Mouse (Mus musculus) hindbrain, embryonic 14.5 days (tissue): ENCODE measurements around the gene Slit1. TPM values are rescaled to one million over a fixed set of nuclear protein-coding genes. Genes with fewer than 3 reads are reported as not detected.

Experiments
- ATAC-seq: fragments of 200-750 bp; cut with Nextera tagmentation; 2 replicates; pipeline ENCODE4 v1.8.0; 2017; ENCODE audit warnings: moderate number of reproducible peaks, mild to moderate bottlenecking, moderate TSS enrichment, moderate library complexity; ENCODE audit not compliant: low FRiP score
- DNase-seq: peaks from one replicate; pipeline ENCODE4 v3.0.0-alpha.2; 2015; ENCODE audit warnings: low spot score
- H3K27ac ChIP-seq: fragments of 300-500 bp; sonication (generic); 2 replicates; pipeline ENCODE4 v1.5.1; 2014; ENCODE audit warnings: mild to moderate bottlenecking, moderate library complexity
- H3K27me3 ChIP-seq: fragments of 300-500 bp; sonication (generic); 2 replicates; pipeline ENCODE4 v1.6.1; 2014; ENCODE audit warnings: mild to moderate bottlenecking, low read length, mixed read lengths; ENCODE audit not compliant: control insufficient read depth, insufficient read depth
- H3K36me3 ChIP-seq: fragments of 300-500 bp; sonication (generic); replicated peaks from 2 replicates; pipeline ENCODE4 v1.6.1; 2014; ENCODE audit not compliant: control insufficient read depth, insufficient read depth
- H3K4me1 ChIP-seq: fragments of 300-500 bp; sonication (generic); replicated peaks from 2 replicates; pipeline ENCODE4 v1.6.1; 2014; ENCODE audit warnings: antibody characterized with exemption, low read length, mixed read lengths; ENCODE audit not compliant: control insufficient read depth, insufficient read depth
- H3K4me2 ChIP-seq: fragments of 300-500 bp; sonication (generic); replicated peaks from 2 replicates; pipeline ENCODE4 v1.6.1; 2014; ENCODE audit warnings: mild to moderate bottlenecking, moderate library complexity
- H3K4me3 ChIP-seq: fragments of 300-500 bp; sonication (generic); replicated peaks from 2 replicates; pipeline ENCODE4 v1.5.1; 2014; ENCODE audit warnings: mild to moderate bottlenecking, low read length
- H3K9ac ChIP-seq: fragments of 300-500 bp; sonication (generic); 2 replicates; pipeline ENCODE4 v1.6.1; 2014
- H3K9me3 ChIP-seq: fragments of 300-500 bp; sonication (generic); 2 replicates; pipeline ENCODE4 v1.6.1; 2016; ENCODE audit warnings: low read length; ENCODE audit not compliant: control insufficient read depth
- WGBS: fragments of 180-500 bp; shearing (Covaris S2); extraction: QIAGEN DNeasy Blood & Tissue Kit; methylation state at CpG from one replicate; pipeline ENCODE4 v1.1.7; 2014; 5-methylcytosine and 5-hydroxymethylcytosine counted together
- polyA plus RNA-seq: library from polyadenylated mRNA; unstranded; fragments of >200 nt; fragmentation: Nextera tagmentation; extraction: Ambion mirVana; gene quantifications from 2 replicates; pipeline ENCODE4 v1.2.1, GENCODE M21; 2014

The Slit1 gene
- 31.7 and 36.4 TPM in 2 replicates for polyA plus RNA-seq

DNA sequence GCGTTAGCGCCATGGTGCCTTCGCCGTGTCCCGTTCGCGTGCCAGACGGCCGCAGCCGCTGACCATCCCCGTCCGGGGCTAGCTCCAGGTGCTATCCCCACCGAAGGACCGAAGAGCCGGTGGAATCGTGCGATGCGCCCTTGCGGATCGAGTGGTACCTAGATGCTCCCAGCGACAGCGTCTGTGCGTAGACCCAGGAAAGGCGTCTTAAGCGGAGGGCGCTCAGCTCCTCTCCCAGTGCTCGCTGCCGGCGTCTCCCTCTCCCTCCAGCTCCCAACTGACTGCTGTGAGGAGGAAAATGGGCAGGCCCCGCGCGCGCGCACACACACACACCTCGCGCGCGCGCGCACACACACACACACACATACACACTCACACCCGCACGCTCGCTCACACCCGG lies at the start of gene Slit1:
Slit1 (minus strand) TSS at position 270 of the 400 bp plus-strand sequence.
- peak; percentile 76 for DNase-seq
- Histone ChIP-seq H3K4me2 (peak within 1 kb of the TSS; percentile 74), H3K4me1 (peaks cover 60% of the 10 kb centered on the region), H3K27me3 (0 out of 2 replicates have a peak, but pooled peaks cover 3% of the 10 kb centered on the region), H3K9me3 (no peaks in the 10 kb centered on the region), H3K36me3 (no peaks in the 10 kb centered on the region), H3K4me3 (peak within 1 kb of the TSS; percentile 71), H3K9ac (peak within 1 kb of the TSS; percentile 86), H3K27ac (peak within 1 kb of the TSS; percentile 83)
- ATAC-seq, result peak; percentile 34
- under 1% methylated on average over 40 of the region's 44 CpGs for WGBS

DNA sequence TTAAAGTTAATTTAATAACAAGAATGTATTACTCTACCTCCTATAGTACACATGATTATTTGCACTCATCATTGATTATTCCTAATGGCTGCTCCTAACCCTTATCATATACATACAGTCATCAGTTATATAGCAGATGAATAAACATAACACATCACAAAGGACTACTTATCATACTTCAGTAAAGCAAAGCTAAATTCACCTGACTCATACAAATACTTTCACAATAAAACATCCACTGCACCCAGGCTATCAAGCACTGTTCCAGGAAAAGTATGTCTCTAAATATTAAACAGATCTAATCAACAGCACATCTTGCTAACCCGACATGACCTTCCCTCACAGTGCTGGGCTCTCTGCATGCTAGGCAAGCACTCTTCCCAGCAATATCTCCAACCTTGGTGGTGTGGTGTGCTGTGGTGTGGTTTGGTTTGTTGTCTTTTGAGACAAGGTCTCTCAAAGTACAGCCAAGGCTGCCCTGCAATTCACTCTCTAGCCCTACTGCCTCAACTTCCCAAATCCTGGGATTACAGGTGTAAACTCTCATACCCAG lies 49.5 kb upstream of the Slit1 start:
- 81% methylated on average over 1 of the region's 1 CpGs for WGBS
- DNase-seq (no peak), ATAC-seq (no peak)
- H3K4me2 ChIP-seq, result no peak overlapping the region
- no peaks in the 10 kb centered on the region for H3K27me3 ChIP-seq
- no peaks in the 10 kb centered on the region for H3K9me3 ChIP-seq
- H3K27ac ChIP-seq, result no peak overlapping the region
- H3K4me1 ChIP-seq, result no peaks in the 10 kb centered on the region
- H3K36me3 ChIP-seq, result no peaks in the 10 kb centered on the region
- no peak overlapping the region for H3K4me3 ChIP-seq
- H3K9ac ChIP-seq, result no peak overlapping the region

DNA sequence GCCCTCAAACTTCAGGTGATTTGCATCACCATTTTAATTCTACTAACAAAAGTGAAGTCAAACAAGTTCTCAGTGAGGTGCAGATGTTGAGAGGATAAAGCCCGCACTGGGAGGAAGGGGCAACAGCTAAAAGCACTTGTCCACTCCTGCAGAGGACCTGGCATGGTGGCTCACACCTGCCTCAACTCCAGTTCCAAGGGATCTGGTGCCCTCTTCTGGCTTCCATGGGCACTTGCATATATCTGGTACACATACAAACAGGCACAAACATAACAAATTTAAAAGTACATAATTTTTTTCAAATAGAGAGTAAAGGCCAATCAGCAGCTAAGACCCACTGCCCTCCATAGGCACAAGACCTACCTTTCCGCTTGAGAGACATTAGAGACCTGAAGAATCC lies 47.9 kb upstream of the Slit1 start:
- no peak overlapping the region for H3K4me2 ChIP-seq
- H3K27ac ChIP-seq, result no peak overlapping the region
- DNase-seq (no peak), ATAC-seq (no peak)
- H3K4me1 ChIP-seq, result no peaks in the 10 kb centered on the region
- H3K4me3 ChIP-seq, result no peak overlapping the region
- no peaks in the 10 kb centered on the region for H3K27me3 ChIP-seq
- peaks cover 2% of the 10 kb centered on the region; the same call in 1 of the 2 replicates for H3K36me3 ChIP-seq
- WGBS, result 98% methylated on average over 2 of the region's 2 CpGs
- H3K9me3 ChIP-seq, result no peaks in the 10 kb centered on the region
- H3K9ac ChIP-seq, result no peak overlapping the region

DNA sequence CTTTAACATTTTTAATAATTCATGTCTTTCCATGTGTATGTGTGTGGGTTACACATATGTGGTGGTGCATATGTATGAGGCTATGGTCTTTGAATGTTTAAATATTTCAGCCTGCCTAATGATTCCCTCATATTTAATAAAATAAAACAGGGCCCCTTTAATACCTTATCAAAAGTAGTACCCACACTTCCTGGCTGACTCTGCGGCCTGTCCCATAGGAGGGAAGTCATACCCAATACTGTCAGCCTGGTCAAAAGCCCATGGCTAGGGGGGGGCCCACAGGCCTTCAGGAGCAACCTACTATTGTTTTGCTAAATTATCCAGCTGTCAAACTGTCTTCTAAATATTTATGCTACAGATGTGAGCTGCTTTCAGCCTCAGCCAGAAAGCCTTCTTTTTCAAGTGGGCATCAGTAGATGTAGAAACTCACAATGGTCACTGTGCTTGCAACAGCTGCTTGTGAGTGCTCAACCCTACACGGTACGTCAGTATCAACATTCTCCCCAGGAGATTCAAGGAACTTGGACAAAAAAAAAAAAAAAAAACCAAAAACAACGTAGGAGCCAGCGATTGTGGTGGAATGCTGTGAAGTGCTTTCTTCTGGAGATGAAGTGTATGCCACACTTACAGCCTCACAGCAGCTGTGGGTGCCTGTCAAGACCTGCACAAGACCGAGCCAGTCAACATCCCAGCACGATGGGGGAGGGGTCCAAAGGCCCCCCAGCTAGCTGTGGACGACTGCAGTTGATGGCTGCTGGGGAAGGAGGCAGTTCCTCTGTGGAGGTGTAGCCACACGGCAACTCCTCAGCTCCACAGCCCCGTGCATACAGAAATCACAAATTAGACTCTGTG lies 45.9 kb upstream of the Slit1 start:
- 69% methylated on average over 10 of the region's 10 CpGs for WGBS
- ATAC-seq, result no peak

DNA sequence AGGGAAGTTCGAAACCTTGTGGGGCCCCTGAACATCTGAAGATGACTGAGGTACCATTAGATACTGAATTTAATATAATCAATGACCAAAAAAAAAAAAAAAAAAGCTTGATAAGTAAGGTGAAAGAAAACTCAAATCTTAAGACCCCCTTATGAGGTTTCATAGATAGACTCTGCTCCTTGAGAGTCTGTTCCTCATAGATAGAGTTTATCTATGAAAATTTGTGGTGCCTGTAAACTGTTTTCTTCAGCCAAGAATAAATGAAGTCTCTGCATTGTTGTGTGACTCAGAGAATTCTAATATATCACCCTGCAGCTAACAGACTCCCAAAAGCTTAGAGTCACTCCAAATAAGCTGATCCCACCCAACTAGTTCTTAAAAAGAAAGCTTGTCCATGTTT lies 43.4 kb upstream of the Slit1 start:
- DNase-seq (no peak), ATAC-seq (no peak)
- Histone ChIP-seq H3K9ac (no peak overlapping the region), H3K9me3 (no peaks in the 10 kb centered on the region), H3K4me1 (no peaks in the 10 kb centered on the region), H3K27ac (no peak overlapping the region), H3K27me3 (no peaks in the 10 kb centered on the region), H3K4me3 (no peak overlapping the region), H3K36me3 (peaks cover 11% of the 10 kb centered on the region; the same call in 1 of the 2 replicates), H3K4me2 (no peak overlapping the region)
- WGBS, result 86% methylated on average over 1 of the region's 1 CpGs

More for the DNA sequence above, 45.9 kb upstream of the Slit1 start:
- Histone ChIP-seq H3K9ac (no peak overlapping the region), H3K4me1 (no peaks in the 10 kb centered on the region), H3K27me3 (no peaks in the 10 kb centered on the region), H3K9me3 (no peaks in the 10 kb centered on the region), H3K36me3 (peaks cover 11% of the 10 kb centered on the region; the same call in 1 of the 2 replicates), H3K4me2 (no peak overlapping the region), H3K27ac (no peak overlapping the region), H3K4me3 (no peak overlapping the region)
- DNase-seq, result no peak

DNA sequence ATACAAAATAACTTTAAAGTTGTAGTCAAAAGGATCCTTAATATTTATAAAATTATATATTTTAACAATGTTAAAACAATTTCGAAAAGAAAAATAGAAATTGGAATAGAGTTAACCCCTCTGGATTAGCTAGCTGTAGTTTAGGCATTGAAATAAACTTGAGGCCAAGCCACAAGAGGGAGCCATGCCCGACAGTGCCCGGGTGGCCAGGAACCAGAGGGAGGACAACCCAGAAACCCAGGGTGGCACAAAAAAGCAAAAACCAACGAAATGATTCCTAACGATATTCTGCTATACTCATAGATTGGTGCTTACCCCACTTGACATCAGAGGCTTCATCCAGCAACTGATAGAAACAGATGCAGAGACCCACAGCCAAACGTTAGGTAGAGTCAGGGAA lies 34.0 kb upstream of the Slit1 start:
- no peak for ATAC-seq
- H3K4me1 ChIP-seq, result no peaks in the 10 kb centered on the region

DNA sequence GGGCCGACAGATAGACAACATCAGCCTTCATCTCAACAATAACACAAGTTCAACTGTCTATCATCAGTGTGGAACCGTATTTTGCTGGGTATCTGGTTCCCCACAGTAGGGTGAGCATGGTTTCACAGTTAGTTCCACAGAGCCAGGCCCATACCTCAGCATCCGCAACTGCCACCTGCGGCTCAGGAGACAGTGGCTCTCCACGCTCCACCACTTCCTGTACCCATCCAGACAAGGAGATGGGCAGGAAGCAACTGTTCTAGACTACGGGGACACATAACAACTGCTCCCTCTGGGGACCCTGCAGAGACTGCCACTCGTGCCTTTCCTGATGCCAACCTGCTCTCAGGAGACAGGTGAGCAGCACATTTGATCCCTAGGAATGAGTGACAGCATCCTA lies 25.2 kb upstream of the Slit1 start:
- 95% methylated on average over 7 of the region's 7 CpGs for WGBS
- no peak overlapping the region for H3K4me2 ChIP-seq
- no peak overlapping the region for H3K9ac ChIP-seq
- H3K4me3 ChIP-seq, result no peak overlapping the region
- H3K36me3 ChIP-seq, result peaks cover 10% of the 10 kb centered on the region; the same call in 1 of the 2 replicates
- no peak overlapping the region for H3K27ac ChIP-seq
- H3K9me3 ChIP-seq, result no peaks in the 10 kb centered on the region
- DNase-seq, result no peak
- ATAC-seq, result no peak
- H3K27me3 ChIP-seq, result no peaks in the 10 kb centered on the region
- no peaks in the 10 kb centered on the region for H3K4me1 ChIP-seq

More for the DNA sequence above, 34.0 kb upstream of the Slit1 start:
- WGBS, result 87% methylated on average over 6 of the region's 6 CpGs
- H3K9ac ChIP-seq, result no peak overlapping the region
- H3K27me3 ChIP-seq, result no peaks in the 10 kb centered on the region
- no peak overlapping the region for H3K4me3 ChIP-seq
- H3K9me3 ChIP-seq, result no peaks in the 10 kb centered on the region
- H3K4me2 ChIP-seq, result no peak overlapping the region
- DNase-seq, result no peak
- H3K36me3 ChIP-seq, result peaks cover 23% of the 10 kb centered on the region
- H3K27ac ChIP-seq, result no peak overlapping the region

DNA sequence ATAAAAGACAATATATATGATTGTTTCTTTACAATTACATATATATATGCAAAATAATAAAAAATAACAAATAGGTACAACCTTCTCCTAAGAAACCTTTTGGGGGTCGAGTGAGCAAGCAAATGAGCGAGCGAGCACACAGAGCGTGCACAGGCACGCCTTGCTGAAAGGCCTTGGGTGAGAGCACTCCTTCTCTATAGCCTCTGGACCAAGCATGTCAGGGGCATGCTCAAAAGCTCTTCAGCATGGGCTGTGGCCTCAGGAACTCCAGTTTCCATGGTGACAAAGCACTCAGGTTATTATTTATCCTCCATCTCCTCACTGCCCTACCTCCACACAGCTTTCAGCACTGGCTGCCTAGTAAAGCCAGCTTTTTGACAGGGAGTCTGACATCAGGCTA lies 23.2 kb upstream of the Slit1 start:
- Histone ChIP-seq H3K27me3 (no peaks in the 10 kb centered on the region), H3K4me2 (no peak overlapping the region), H3K4me1 (no peaks in the 10 kb centered on the region), H3K4me3 (no peak overlapping the region), H3K9ac (no peak overlapping the region), H3K9me3 (no peaks in the 10 kb centered on the region), H3K36me3 (no peaks in the 10 kb centered on the region), H3K27ac (no peak overlapping the region)
- 77% methylated on average over 5 of the region's 5 CpGs for WGBS
- no peak for ATAC-seq
- no peak for DNase-seq

DNA sequence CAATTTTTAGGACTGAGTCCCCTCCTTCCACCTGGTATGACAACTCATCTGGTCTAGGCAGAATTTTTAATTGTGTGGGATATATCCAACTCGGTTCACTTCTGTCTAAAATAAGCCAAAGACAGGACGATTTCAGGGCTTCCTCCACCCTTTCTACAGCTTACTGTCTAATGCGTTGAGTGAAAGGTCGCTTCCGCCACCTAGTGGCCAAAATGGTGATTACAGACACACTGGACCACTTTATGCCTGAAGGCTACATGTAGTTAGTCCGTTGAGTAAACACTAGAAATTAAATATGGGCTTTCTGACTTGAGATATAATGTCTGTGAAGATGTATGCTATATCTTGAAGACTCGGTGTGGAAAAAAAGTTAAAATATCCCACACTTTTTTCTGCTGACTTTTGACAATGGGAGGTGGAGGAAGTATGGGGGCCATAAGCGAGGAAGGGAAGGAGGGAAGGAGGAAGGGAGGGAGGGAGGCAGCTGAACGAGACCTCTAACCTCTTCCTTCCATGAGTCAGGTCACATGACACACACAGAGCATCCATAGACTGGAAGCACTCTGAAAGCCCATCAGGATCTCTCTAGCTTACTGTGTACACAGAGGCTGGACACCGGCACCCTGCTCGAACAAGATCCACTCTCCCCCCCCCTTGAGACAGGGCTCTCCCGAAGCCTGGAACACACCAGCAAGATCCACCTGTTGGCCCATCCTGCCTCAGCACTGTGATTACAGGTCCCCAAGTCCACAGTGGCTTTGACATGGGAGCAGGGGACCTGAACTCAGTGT lies 20.6 kb upstream of the Slit1 start:
- DNase-seq (peak; percentile 99), ATAC-seq (peak; percentile 80)
- no peaks in the 10 kb centered on the region for H3K36me3 ChIP-seq
- no peak overlapping the region for H3K27ac ChIP-seq
- H3K4me3 ChIP-seq, result no peak overlapping the region
- H3K9me3 ChIP-seq, result no peaks in the 10 kb centered on the region
- H3K4me2 ChIP-seq, result no peak overlapping the region
- H3K9ac ChIP-seq, result no peak overlapping the region
- WGBS, result 30% methylated on average over 12 of the region's 12 CpGs
- H3K27me3 ChIP-seq, result no peaks in the 10 kb centered on the region
- no peaks in the 10 kb centered on the region for H3K4me1 ChIP-seq
